Mouse (Mus musculus): ENCODE data around the gene Marf1. TPM values are rescaled to one million over a fixed set of nuclear protein-coding genes. Genes with fewer than 3 reads are reported as not detected.

The Marf1 gene
- polyA plus RNA-seq, 1 experiment from 2014 or later, result 21.4 TPM

DNA sequence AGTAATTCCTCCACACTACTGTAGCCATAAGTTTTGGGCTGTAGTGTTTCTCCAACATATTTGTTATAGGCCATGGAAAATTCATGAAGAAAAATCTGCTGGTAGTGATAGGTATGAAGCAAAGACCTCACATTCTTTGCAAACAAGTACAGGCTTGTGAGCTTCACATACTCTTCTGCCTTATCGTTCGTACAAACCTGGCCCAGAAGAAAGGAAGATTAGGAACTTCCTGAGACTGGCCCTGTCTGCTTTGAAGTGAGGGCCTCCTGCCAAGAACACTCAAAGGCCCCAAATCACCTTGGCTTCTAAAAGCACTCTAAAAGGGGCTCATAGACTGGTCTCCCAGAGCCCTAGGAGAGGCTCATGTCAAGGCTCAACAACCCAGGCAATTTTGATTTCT, 45.9 kb downstream of the Marf1 start:
- H3K4me3 ChIP-seq (ENCODE audit: low read depth, low read length), result no peak overlapping the region
- WGBS, result 65% methylated on average over 2 of the region's 2 CpGs
- no peak overlapping the region for H3K27ac ChIP-seq (replicated peaks; ENCODE audit: low read depth, low read length)
- no peak overlapping the region for H3K9ac ChIP-seq (ENCODE audit: low read length)
- no peaks in the 10 kb centered on the region for H3K27me3 ChIP-seq (ENCODE audit: control insufficient read depth, insufficient read depth, low read length)
- H3K4me2 ChIP-seq (ENCODE audit: low read depth, severe bottlenecking), result no peak overlapping the region
- H3K36me3 ChIP-seq (ENCODE audit: control insufficient read depth, insufficient read depth, low read length), result peaks cover 20% of the 10 kb centered on the region; the same call in 1 of the 2 replicates
- ATAC-seq (ENCODE audit: insufficient number of reproducible peaks, low FRiP score, low TSS enrichment, low read depth), result no peak
- no peaks in the 10 kb centered on the region for H3K4me1 ChIP-seq (ENCODE audit: control insufficient read depth, insufficient read depth, low read length)
- DNase-seq (ENCODE audit: low spot score), result no peak
- H3K9me3 ChIP-seq (ENCODE audit: control insufficient read depth, low read length), result no peaks in the 10 kb centered on the region

DNA sequence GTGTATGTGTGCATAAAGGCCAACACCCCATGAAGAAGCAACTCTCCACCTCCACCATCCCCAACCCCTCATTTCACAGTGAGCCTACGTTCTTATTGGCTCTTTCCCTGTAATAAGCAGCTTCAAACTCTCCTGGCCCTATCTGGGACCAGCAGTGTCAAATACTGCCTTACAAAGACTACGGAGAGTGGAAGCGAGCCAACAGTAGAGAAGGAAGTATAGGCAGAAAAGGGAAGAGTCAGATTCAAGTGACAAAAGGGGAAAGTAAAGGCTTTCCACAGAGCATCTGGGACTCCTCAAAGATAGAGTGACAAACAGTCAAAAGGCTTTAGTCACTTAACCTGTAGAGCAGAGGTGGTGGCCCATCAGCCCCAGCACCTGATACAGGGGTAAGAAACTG, 50.4 kb downstream of the Marf1 start:
- Histone ChIP-seq H3K27me3 (ENCODE audit: control insufficient read depth, insufficient read depth, low read length) (no peaks in the 10 kb centered on the region), H3K4me1 (ENCODE audit: control insufficient read depth, insufficient read depth, low read length) (no peaks in the 10 kb centered on the region), H3K4me3 (ENCODE audit: low read depth, low read length) (no peak overlapping the region), H3K9me3 (ENCODE audit: control insufficient read depth, low read length) (no peaks in the 10 kb centered on the region), H3K36me3 (ENCODE audit: control insufficient read depth, insufficient read depth, low read length) (peaks cover 7% of the 10 kb centered on the region; the same call in 1 of the 2 replicates), H3K9ac (ENCODE audit: low read length) (no peak overlapping the region), H3K27ac (replicated peaks; ENCODE audit: low read depth, low read length) (no peak overlapping the region), H3K4me2 (ENCODE audit: low read depth, severe bottlenecking) (no peak overlapping the region)
- no peak for ATAC-seq (ENCODE audit: insufficient number of reproducible peaks, low FRiP score, low TSS enrichment, low read depth)
- DNase-seq (ENCODE audit: low spot score), result no peak
- WGBS, result 99% methylated on average over 3 of the region's 3 CpGs

GRCm38 (mm10) chr16:14112133-14112532, 51.0 kb downstream of the Marf1 start:
- Histone ChIP-seq H3K4me2 (ENCODE audit: low read depth, severe bottlenecking) (no peak overlapping the region), H3K4me1 (ENCODE audit: control insufficient read depth, insufficient read depth, low read length) (no peaks in the 10 kb centered on the region), H3K27me3 (ENCODE audit: control insufficient read depth, insufficient read depth, low read length) (no peaks in the 10 kb centered on the region), H3K9ac (ENCODE audit: low read length) (no peak overlapping the region), H3K27ac (replicated peaks; ENCODE audit: low read depth, low read length) (no peak overlapping the region), H3K36me3 (ENCODE audit: control insufficient read depth, insufficient read depth, low read length) (peaks cover 7% of the 10 kb centered on the region; the same call in 1 of the 2 replicates), H3K4me3 (ENCODE audit: low read depth, low read length) (no peak overlapping the region), H3K9me3 (ENCODE audit: control insufficient read depth, low read length) (no peaks in the 10 kb centered on the region)
- DNase-seq (ENCODE audit: low spot score) (no peak), ATAC-seq (ENCODE audit: insufficient number of reproducible peaks, low FRiP score, low TSS enrichment, low read depth) (no peak)
- 78% methylated on average over 2 of the region's 2 CpGs for WGBS

GRCm38 (mm10) chr16:14110922-14111321, 52.2 kb downstream of the Marf1 start:
- no peaks in the 10 kb centered on the region for H3K9me3 ChIP-seq (ENCODE audit: control insufficient read depth, low read length)
- no peak overlapping the region for H3K27ac ChIP-seq (replicated peaks; ENCODE audit: low read depth, low read length)
- H3K27me3 ChIP-seq (ENCODE audit: control insufficient read depth, insufficient read depth, low read length), result no peaks in the 10 kb centered on the region
- H3K4me2 ChIP-seq (ENCODE audit: low read depth, severe bottlenecking), result no peak overlapping the region
- H3K36me3 ChIP-seq (ENCODE audit: control insufficient read depth, insufficient read depth, low read length), result peaks cover 7% of the 10 kb centered on the region; the same call in 1 of the 2 replicates
- H3K4me3 ChIP-seq (ENCODE audit: low read depth, low read length), result no peak overlapping the region
- no peak overlapping the region for H3K9ac ChIP-seq (ENCODE audit: low read length)
- WGBS, result 88% methylated on average over 2 of the region's 2 CpGs
- ATAC-seq (ENCODE audit: insufficient number of reproducible peaks, low FRiP score, low TSS enrichment, low read depth) (no peak), DNase-seq (ENCODE audit: low spot score) (no peak)
- H3K4me1 ChIP-seq (ENCODE audit: control insufficient read depth, insufficient read depth, low read length), result no peaks in the 10 kb centered on the region

DNA sequence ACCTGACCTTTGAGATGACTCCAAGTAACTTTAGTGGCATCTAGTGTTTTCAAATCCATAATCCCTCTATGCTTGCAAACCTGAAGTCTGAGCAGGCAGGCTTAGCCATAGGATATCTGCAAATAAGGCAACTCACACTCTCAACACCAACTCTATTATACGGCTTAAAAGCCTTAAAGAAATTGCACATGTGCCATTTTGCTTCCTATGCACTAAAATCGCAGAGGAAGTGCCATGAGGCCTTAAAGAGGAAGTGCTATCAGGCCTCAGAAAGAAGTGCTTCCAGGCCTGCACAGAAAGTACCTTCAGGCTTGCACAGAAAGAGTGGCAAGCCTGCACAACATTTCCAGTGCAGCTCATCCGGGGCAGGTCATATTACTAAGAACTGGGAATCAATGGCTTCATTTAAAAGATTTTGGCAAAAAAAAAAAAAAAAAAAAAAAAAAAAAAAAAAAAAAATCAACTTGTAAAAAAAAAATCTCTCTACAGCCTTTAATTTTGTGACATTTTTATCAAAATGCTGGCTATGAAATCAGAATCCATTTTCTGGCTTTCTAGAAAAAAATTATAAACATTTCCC, 53.4 kb downstream of the Marf1 start:
- Histone ChIP-seq H3K27me3 (ENCODE audit: control insufficient read depth, insufficient read depth, low read length) (no peaks in the 10 kb centered on the region), H3K4me1 (ENCODE audit: control insufficient read depth, insufficient read depth, low read length) (no peaks in the 10 kb centered on the region), H3K9ac (ENCODE audit: low read length) (no peak overlapping the region), H3K9me3 (ENCODE audit: control insufficient read depth, low read length) (no peaks in the 10 kb centered on the region), H3K4me2 (ENCODE audit: low read depth, severe bottlenecking) (no peak overlapping the region), H3K27ac (replicated peaks; ENCODE audit: low read depth, low read length) (no peak overlapping the region), H3K4me3 (ENCODE audit: low read depth, low read length) (no peak overlapping the region), H3K36me3 (ENCODE audit: control insufficient read depth, insufficient read depth, low read length) (peaks cover 7% of the 10 kb centered on the region; the same call in 1 of the 2 replicates)
- 85% methylated on average over 3 of the region's 3 CpGs for WGBS
- DNase-seq (ENCODE audit: low spot score) (no peak), ATAC-seq (ENCODE audit: insufficient number of reproducible peaks, low FRiP score, low TSS enrichment, low read depth) (no peak)

- Histone ChIP-seq H3K9me3 (ENCODE audit: control insufficient read depth, low read length) (no peaks in the 10 kb centered on the region), H3K36me3 (ENCODE audit: control insufficient read depth, insufficient read depth, low read length) (no peaks in the 10 kb centered on the region; the same call in 1 of the 2 replicates), H3K4me3 (ENCODE audit: low read depth, low read length) (no peak overlapping the region), H3K27ac (replicated peaks; ENCODE audit: low read depth, low read length) (no peak overlapping the region), H3K27me3 (ENCODE audit: control insufficient read depth, insufficient read depth, low read length) (no peaks in the 10 kb centered on the region), H3K9ac (ENCODE audit: low read length) (no peak overlapping the region), H3K4me2 (ENCODE audit: low read depth, severe bottlenecking) (no peak overlapping the region), H3K4me1 (ENCODE audit: control insufficient read depth, insufficient read depth, low read length) (no peaks in the 10 kb centered on the region)
- DNase-seq (ENCODE audit: low spot score) (no peak), ATAC-seq (ENCODE audit: insufficient number of reproducible peaks, low FRiP score, low TSS enrichment, low read depth) (no peak)
- WGBS, result 90% methylated on average over 6 of the region's 6 CpGs
Measured at GRCm38 (mm10) chr16:14105891-14106290, 57.3 kb downstream of the Marf1 start.

DNA sequence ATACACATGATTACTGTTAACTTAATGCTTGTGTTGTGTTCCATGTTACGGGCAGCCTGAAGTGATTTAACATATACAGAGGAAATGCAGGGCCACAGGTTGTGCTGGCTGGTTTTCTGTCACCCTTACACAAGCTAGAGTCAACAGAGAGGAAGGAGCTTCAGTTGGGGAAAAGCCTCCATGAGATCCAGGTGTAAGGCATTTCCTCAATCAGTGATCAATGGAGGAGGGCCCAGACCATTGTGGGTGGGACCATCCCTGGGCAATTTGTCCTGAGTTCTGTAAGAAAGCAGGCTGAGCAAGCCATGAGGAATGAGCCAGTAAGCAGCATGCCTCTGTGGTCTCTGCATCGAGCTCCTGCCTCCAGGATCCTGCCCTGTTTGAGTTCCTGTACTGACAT, 71.4 kb downstream of the Marf1 start:
- 82% methylated on average over 2 of the region's 2 CpGs for WGBS
- Histone ChIP-seq H3K9me3 (ENCODE audit: control insufficient read depth, low read length) (no peaks in the 10 kb centered on the region), H3K4me3 (ENCODE audit: low read depth, low read length) (no peak overlapping the region), H3K27me3 (ENCODE audit: control insufficient read depth, insufficient read depth, low read length) (no peaks in the 10 kb centered on the region), H3K27ac (replicated peaks; ENCODE audit: low read depth, low read length) (no peak overlapping the region), H3K36me3 (ENCODE audit: control insufficient read depth, insufficient read depth, low read length) (no peaks in the 10 kb centered on the region), H3K4me2 (ENCODE audit: low read depth, severe bottlenecking) (no peak overlapping the region), H3K9ac (ENCODE audit: low read length) (no peak overlapping the region), H3K4me1 (ENCODE audit: control insufficient read depth, insufficient read depth, low read length) (no peaks in the 10 kb centered on the region)
- ATAC-seq (ENCODE audit: insufficient number of reproducible peaks, low FRiP score, low TSS enrichment, low read depth) (no peak), DNase-seq (ENCODE audit: low spot score) (no peak)

- Histone ChIP-seq H3K9me3 (ENCODE audit: control insufficient read depth, low read length) (no peaks in the 10 kb centered on the region), H3K27me3 (ENCODE audit: control insufficient read depth, insufficient read depth, low read length) (no peaks in the 10 kb centered on the region), H3K36me3 (ENCODE audit: control insufficient read depth, insufficient read depth, low read length) (no peaks in the 10 kb centered on the region), H3K9ac (ENCODE audit: low read length) (no peak overlapping the region), H3K4me1 (ENCODE audit: control insufficient read depth, insufficient read depth, low read length) (no peaks in the 10 kb centered on the region), H3K27ac (replicated peaks; ENCODE audit: low read depth, low read length) (no peak overlapping the region), H3K4me3 (ENCODE audit: low read depth, low read length) (no peak overlapping the region), H3K4me2 (ENCODE audit: low read depth, severe bottlenecking) (no peak overlapping the region)
- WGBS, result 87% methylated on average over 3 of the region's 3 CpGs
- ATAC-seq (ENCODE audit: insufficient number of reproducible peaks, low FRiP score, low TSS enrichment, low read depth) (no peak), DNase-seq (ENCODE audit: low spot score) (no peak)
Measured at GRCm38 (mm10) chr16:14089296-14089695, 73.9 kb downstream of the Marf1 start.

GRCm38 (mm10) chr16:14088249-14088648, 74.9 kb downstream of the Marf1 start:
- no peak overlapping the region for H3K9ac ChIP-seq (ENCODE audit: low read length)
- no peak overlapping the region for H3K27ac ChIP-seq (replicated peaks; ENCODE audit: low read depth, low read length)
- no peak for ATAC-seq (ENCODE audit: insufficient number of reproducible peaks, low FRiP score, low TSS enrichment, low read depth)
- H3K36me3 ChIP-seq (ENCODE audit: control insufficient read depth, insufficient read depth, low read length), result no peaks in the 10 kb centered on the region
- WGBS, result 83% methylated on average over 3 of the region's 3 CpGs
- no peaks in the 10 kb centered on the region for H3K27me3 ChIP-seq (ENCODE audit: control insufficient read depth, insufficient read depth, low read length)
- no peaks in the 10 kb centered on the region for H3K9me3 ChIP-seq (ENCODE audit: control insufficient read depth, low read length)
- H3K4me1 ChIP-seq (ENCODE audit: control insufficient read depth, insufficient read depth, low read length), result no peaks in the 10 kb centered on the region
- no peak overlapping the region for H3K4me3 ChIP-seq (ENCODE audit: low read depth, low read length)
- DNase-seq (ENCODE audit: low spot score), result no peak
- no peak overlapping the region for H3K4me2 ChIP-seq (ENCODE audit: low read depth, severe bottlenecking)
